Mouse (Mus musculus) bone marrow macrophage, adult 2 months (primary cell): ENCODE measurements around the gene Kcns3.

Experiments
- CTCF ChIP-seq: IDR thresholded peaks from 2 replicates; pipeline ENCODE4 v1.5.1; 2012; ENCODE audit warnings: low read depth, mild to moderate bottlenecking, low read length, moderate library complexity
- POLR2A ChIP-seq: IDR thresholded peaks from 2 replicates; pipeline ENCODE4 v1.6.1; 2012; ENCODE audit warnings: mild to moderate bottlenecking, low read depth, low read length, borderline replicate concordance

DNA sequence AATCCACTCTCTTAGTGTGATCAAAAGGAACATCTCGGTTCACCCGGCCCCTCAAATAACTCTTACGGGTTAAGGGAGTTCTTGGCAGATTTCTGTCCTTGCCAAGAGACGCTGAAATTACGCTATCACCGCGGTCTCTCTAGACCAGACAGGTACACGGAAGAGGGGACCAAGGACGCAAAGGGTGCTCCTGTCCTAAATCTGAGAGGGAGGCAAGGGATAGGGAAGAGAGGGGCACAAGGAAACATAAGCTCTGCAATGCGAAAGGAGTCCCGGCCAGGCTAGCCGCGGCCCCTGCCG, 1.8 kb downstream of the Kcns3 start:
- TF ChIP-seq CTCF (no peak), POLR2A (no peak)
